In the genomic region with DNA sequence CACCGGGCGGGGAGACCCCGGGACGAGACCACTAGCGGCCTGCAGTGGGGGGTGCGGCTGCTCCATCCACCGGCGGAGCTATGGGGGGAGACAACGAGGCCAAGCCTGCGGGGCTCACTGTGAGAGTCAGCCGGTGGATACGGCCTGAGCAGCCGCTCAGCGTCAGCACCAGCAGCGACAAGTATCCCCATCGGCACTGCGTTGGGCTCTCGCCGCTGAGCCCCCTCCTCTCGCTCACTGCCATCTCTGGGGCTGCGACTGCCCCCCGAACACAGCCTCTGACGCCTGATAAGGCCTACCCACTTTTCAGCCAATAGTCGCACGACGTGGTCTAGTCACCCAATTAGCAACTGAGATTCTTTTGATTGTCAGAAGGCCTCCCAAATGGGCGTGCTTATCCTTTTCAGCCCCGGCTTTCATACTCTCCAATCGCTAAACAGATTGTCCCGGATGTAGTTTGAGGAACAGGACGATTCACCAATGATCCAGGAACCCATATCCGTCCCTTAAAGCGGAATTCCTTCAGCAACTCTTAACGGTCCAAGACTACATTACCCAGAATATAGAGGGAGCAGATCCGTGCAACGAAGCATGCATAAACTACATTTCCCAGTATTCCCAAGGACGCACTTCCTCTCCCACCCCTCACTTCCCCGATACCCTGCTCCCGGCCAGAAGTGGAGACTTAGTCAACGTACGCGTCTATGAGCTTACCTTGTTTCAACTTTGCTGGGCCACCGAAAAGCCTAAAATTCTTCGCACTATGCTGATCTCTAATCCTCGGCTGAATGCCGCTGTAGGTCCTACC, we compare ENCODE assay signal across 8 mouse cellular contexts. TPM values are rescaled to one million over a fixed set of nuclear protein-coding genes. Genes with fewer than 3 reads are reported as not detected.
DNase-seq lines count a peak whose midpoint lies in the region; ATAC-seq lines count a peak whose summit lies in the region.

No protein-coding gene starts in this region.

- H3K9ac ChIP-seq in heart, embryonic 14.5 days (ENCODE audit: low read length) = peak overlapping the region; percentile 80
- peak overlapping the region; percentile 76 for H3K9ac ChIP-seq in liver, embryonic 13.5 days
- H3K9ac ChIP-seq in stomach, embryonic 16.5 days (ENCODE audit: low read length) = peak overlapping the region; percentile 90

- ATAC-seq in CD4-positive, CD25-positive, alpha-beta regulatory T cell, adult 4 months = peak; percentile 83
- peak; percentile 88 for ATAC-seq in heart, embryonic 14.5 days (ENCODE audit: insufficient number of reproducible peaks, insufficient read depth, low FRiP score, low read depth)
- peak; percentile 86 for ATAC-seq in liver, embryonic 13.5 days (ENCODE audit: low read depth)
- ATAC-seq in stomach, embryonic 16.5 days (ENCODE audit: insufficient read depth, low FRiP score) = peak; percentile 90

- peak; percentile 93 for DNase-seq in c-Kit-negative CD71-positive TER-119-positive erythroid progenitor cells, embryonic 14.5 days (ENCODE audit: low read depth, low spot score)
- DNase-seq in fibroblast of lung, adult 2 months (ENCODE audit: low read depth) = peak; percentile 100
- peak; percentile 96 for DNase-seq in kidney, postnatal 14 days
- peak; percentile 91 for DNase-seq in liver, embryonic 13.5 days
- peak; percentile 90 for DNase-seq in neural tube, embryonic 10.5 days (ENCODE audit: extremely low spot score, low spot score)

- peak overlapping the region; percentile 91 to 95 for H3K27ac ChIP-seq in heart, embryonic 14.5 days (replicated peaks in 1 of 2; ENCODE audit: control insufficient read depth in 1 of 2, insufficient read depth in 1 of 2, low read depth in 2 of 2, low read length in 2 of 2)
- H3K27ac ChIP-seq in liver, embryonic 13.5 days = peak overlapping the region; percentile 83
- H3K27ac ChIP-seq in stomach, embryonic 16.5 days (ENCODE audit: low read length) = peak overlapping the region; percentile 93

- no peaks in the 10 kb centered on the region for H3K27me3 ChIP-seq in heart, embryonic 14.5 days (ENCODE audit: control insufficient read depth, insufficient read depth, low read length)
- peaks cover 15% of the 10 kb centered on the region for H3K27me3 ChIP-seq in liver, embryonic 13.5 days
- no peaks in the 10 kb centered on the region for H3K27me3 ChIP-seq in stomach, embryonic 16.5 days (ENCODE audit: control insufficient read depth, insufficient read depth, low read length)

- H3K4me2 ChIP-seq in heart, embryonic 14.5 days (ENCODE audit: low read length) = peak overlapping the region; percentile 96
- H3K4me2 ChIP-seq in liver, embryonic 13.5 days = peak overlapping the region; percentile 91
- H3K4me2 ChIP-seq in stomach, embryonic 16.5 days (ENCODE audit: low read depth, low read length) = peak overlapping the region; percentile 95

- H3K9me3 ChIP-seq in heart, embryonic 14.5 days (ENCODE audit: control insufficient read depth, low read length) = no peaks in the 10 kb centered on the region
- H3K9me3 ChIP-seq in liver, embryonic 13.5 days (replicated peaks) = no peaks in the 10 kb centered on the region
- H3K9me3 ChIP-seq in stomach, embryonic 16.5 days (replicated peaks; ENCODE audit: control insufficient read depth, low read length) = no peaks in the 10 kb centered on the region

- peak overlapping the region; percentile 77 to 89 for H3K4me3 ChIP-seq in heart, embryonic 14.5 days (ENCODE audit: control insufficient read depth in 1 of 2, insufficient read depth in 1 of 2, low read depth in 1 of 2, low read length in 2 of 2)
- H3K4me3 ChIP-seq in liver, embryonic 13.5 days (replicated peaks) = peak overlapping the region; percentile 67
- peak overlapping the region; percentile 94 for H3K4me3 ChIP-seq in stomach, embryonic 16.5 days (replicated peaks; ENCODE audit: low read length)

- H3K4me1 ChIP-seq in heart, embryonic 14.5 days (ENCODE audit: control insufficient read depth in 2 of 2, insufficient read depth in 2 of 2, low read length in 2 of 2) = peaks cover 13 to 20% of the 10 kb centered on the region in 2 experiments
- H3K4me1 ChIP-seq in liver, embryonic 13.5 days (replicated peaks) = peaks cover 51% of the 10 kb centered on the region
- H3K4me1 ChIP-seq in stomach, embryonic 16.5 days (ENCODE audit: control insufficient read depth, insufficient read depth, low read length) = peaks cover 26% of the 10 kb centered on the region

- WGBS in heart, embryonic 14.5 days = under 1% methylated on average over 46 of the region's 46 CpGs
- under 1% methylated on average over 46 of the region's 46 CpGs for WGBS in liver, embryonic 13.5 days (ENCODE audit: insufficient replicate concordance)
- WGBS in stomach, embryonic 16.5 days = under 1% methylated on average over 46 of the region's 46 CpGs

- H3K36me3 ChIP-seq in heart, embryonic 14.5 days (ENCODE audit: control insufficient read depth, insufficient read depth, low read length) = peaks cover 19% of the 10 kb centered on the region
- peaks cover 15% of the 10 kb centered on the region for H3K36me3 ChIP-seq in liver, embryonic 13.5 days
- no peaks in the 10 kb centered on the region for H3K36me3 ChIP-seq in stomach, embryonic 16.5 days (ENCODE audit: control insufficient read depth, insufficient read depth, low read length)

RNA-seq across cellular contexts. Expression of gene Gpr108, which starts 0.6 kb away (rescaled TPM):
- polyA plus RNA-seq in CD4-positive, CD25-positive, alpha-beta regulatory T cell, adult 4 months (2017; shearing (Covaris generic)) = 10 to 100 TPM; 62.0 to 94.4 TPM
- 27.4 and 29.0 TPM in 2 replicates for polyA plus RNA-seq in heart, embryonic 14.5 days (2014; fragmentation: Nextera tagmentation; extraction: Ambion mirVana)
- 13.7 and 15.2 TPM in 2 replicates for polyA plus RNA-seq in liver, embryonic 13.5 days (2015; fragmentation: Nextera tagmentation; extraction: Ambion mirVana)
- 50.0 and 52.0 TPM in 2 replicates for polyA plus RNA-seq in stomach, embryonic 16.5 days (2015; fragmentation: Nextera tagmentation; extraction: Ambion mirVana)

RNA-seq across cellular contexts. Expression of gene Trip10, which starts 1.7 kb away (rescaled TPM):
- 1 to 10 TPM; 2.6 to 3.6 TPM for polyA plus RNA-seq in CD4-positive, CD25-positive, alpha-beta regulatory T cell, adult 4 months (2017; shearing (Covaris generic))
- 32.9 and 33.0 TPM in 2 replicates for polyA plus RNA-seq in heart, embryonic 14.5 days (2014; fragmentation: Nextera tagmentation; extraction: Ambion mirVana)
- 10.4 and 11.9 TPM in 2 replicates for polyA plus RNA-seq in liver, embryonic 13.5 days (2015; fragmentation: Nextera tagmentation; extraction: Ambion mirVana)
- 45.4 and 46.9 TPM in 2 replicates for polyA plus RNA-seq in stomach, embryonic 16.5 days (2015; fragmentation: Nextera tagmentation; extraction: Ambion mirVana)

RNA-seq across cellular contexts. Expression of gene C3, which starts 19.7 kb away (rescaled TPM):
- 1 to 10 TPM in 1 of 2 experiments, under 1 TPM in 1; 0.85 to 1.3 TPM for polyA plus RNA-seq in CD4-positive, CD25-positive, alpha-beta regulatory T cell, adult 4 months (2017; shearing (Covaris generic))
- 0.74 and 1.00 TPM in 2 replicates for polyA plus RNA-seq in heart, embryonic 14.5 days (2014; fragmentation: Nextera tagmentation; extraction: Ambion mirVana)
- polyA plus RNA-seq in liver, embryonic 13.5 days (2015; fragmentation: Nextera tagmentation; extraction: Ambion mirVana) = 98.2 and 119 TPM in 2 replicates
- polyA plus RNA-seq in stomach, embryonic 16.5 days (2015; fragmentation: Nextera tagmentation; extraction: Ambion mirVana) = 17.0 and 19.5 TPM in 2 replicates

RNA-seq across cellular contexts. Expression of gene Vav1, which starts 31.3 kb away (rescaled TPM):
- polyA plus RNA-seq in CD4-positive, CD25-positive, alpha-beta regulatory T cell, adult 4 months (2017; shearing (Covaris generic)) = 100 to 1,000 TPM in 1 of 2 experiments, 10 to 100 TPM in 1; 88.9 to 130 TPM
- polyA plus RNA-seq in heart, embryonic 14.5 days (2014; fragmentation: Nextera tagmentation; extraction: Ambion mirVana) = 1.4 and 2.2 TPM in 2 replicates
- polyA plus RNA-seq in liver, embryonic 13.5 days (2015; fragmentation: Nextera tagmentation; extraction: Ambion mirVana) = 11.6 and 12.5 TPM in 2 replicates
- 3.9 and 5.8 TPM in 2 replicates for polyA plus RNA-seq in stomach, embryonic 16.5 days (2015; fragmentation: Nextera tagmentation; extraction: Ambion mirVana)

RNA-seq across cellular contexts. Expression of gene Tnfsf14, which starts 53.6 kb away (rescaled TPM):
- 10 to 100 TPM in 1 of 2 experiments, 1 to 10 TPM in 1; 5.9 to 11.7 TPM for polyA plus RNA-seq in CD4-positive, CD25-positive, alpha-beta regulatory T cell, adult 4 months (2017; shearing (Covaris generic))
- not detected in 2 replicates for polyA plus RNA-seq in heart, embryonic 14.5 days (2014; fragmentation: Nextera tagmentation; extraction: Ambion mirVana)
- 1.4 and 1.8 TPM in 2 replicates for polyA plus RNA-seq in liver, embryonic 13.5 days (2015; fragmentation: Nextera tagmentation; extraction: Ambion mirVana)
- 0.31 and 0.53 TPM in 2 replicates for polyA plus RNA-seq in stomach, embryonic 16.5 days (2015; fragmentation: Nextera tagmentation; extraction: Ambion mirVana)

Comparison
In these comparisons a context has a peak if more than half of its experiments do, and no peak if none do; other contexts are left out.
1. Peak in every context shown above with its lines: DNase-seq, ATAC-seq, H3K4me3 ChIP-seq and H3K27ac ChIP-seq.